Mouse (Mus musculus) cerebellum, adult 9-10 months (tissue): Measurements from ENCODE around the gene Slco2b1.
"Not testable (repeated sequence)": the region's sequence is repeated elsewhere in the genome, so short reads cannot be mapped to it uniquely, and the experiment has no call there.

Experiments used
- DNase-seq: peaks from one replicate; pipeline ENCODE4 v3.0.0; 2022

The Slco2b1 gene

GRCm38 (mm10) chr7:99711166-99711565 is at the start of gene Slco2b1:
Slco2b1 (minus strand) TSS chr7:99711340.
- DNase-seq: no peak

GRCm38 (mm10) chr7:99739276-99739675 is 28.1 kb upstream of the Slco2b1 start:
- DNase-seq: no peak

- DNase-seq: not testable (repeated sequence)
Measured at GRCm38 (mm10) chr7:99735491-99735890, 24.4 kb upstream of the Slco2b1 start.

- DNase-seq: no peak
Measured at GRCm38 (mm10) chr7:99734612-99735011, 23.5 kb upstream of the Slco2b1 start.

GRCm38 (mm10) chr7:99729973-99730372 is 18.8 kb upstream of the Slco2b1 start, which contains the start of gene Olfr520:
Olfr520 (plus strand) TSS chr7:99730273.
- no peak for DNase-seq

- DNase-seq: no peak
Measured at GRCm38 (mm10) chr7:99716536-99716935, 5.4 kb upstream of the Slco2b1 start.

- DNase-seq: no peak
Measured at GRCm38 (mm10) chr7:99712431-99712830, 1.3 kb upstream of the Slco2b1 start.

GRCm38 (mm10) chr7:99710476-99710875 is 664 bp downstream of the Slco2b1 start:
- peak; percentile 75 for DNase-seq

GRCm38 (mm10) chr7:99709992-99710391 is 1.1 kb downstream of the Slco2b1 start:
- no peak for DNase-seq

GRCm38 (mm10) chr7:99708750-99709149 is 2.4 kb downstream of the Slco2b1 start:
- no peak for DNase-seq

GRCm38 (mm10) chr7:99708301-99708721 is 2.8 kb downstream of the Slco2b1 start:
- DNase-seq: peak; percentile 76

GRCm38 (mm10) chr7:99707671-99708070 is 3.5 kb downstream of the Slco2b1 start:
- DNase-seq: no peak

- no peak for DNase-seq
Measured at GRCm38 (mm10) chr7:99707038-99707595, 4.0 kb downstream of the Slco2b1 start.

GRCm38 (mm10) chr7:99706341-99707037 is 4.7 kb downstream of the Slco2b1 start:
- DNase-seq: no peak

- no peak for DNase-seq
Measured at GRCm38 (mm10) chr7:99704736-99705519, 6.2 kb downstream of the Slco2b1 start.

GRCm38 (mm10) chr7:99702201-99702600 is 8.9 kb downstream of the Slco2b1 start:
- DNase-seq: no peak

GRCm38 (mm10) chr7:99700641-99701040 is 10.5 kb downstream of the Slco2b1 start:
- DNase-seq: no peak

- DNase-seq: no peak
Measured at GRCm38 (mm10) chr7:99699709-99700151, 11.4 kb downstream of the Slco2b1 start.

- no peak for DNase-seq
Measured at GRCm38 (mm10) chr7:99699106-99699505, 12.0 kb downstream of the Slco2b1 start.

GRCm38 (mm10) chr7:99698576-99698975 is 12.6 kb downstream of the Slco2b1 start:
- DNase-seq: peak; percentile 77

GRCm38 (mm10) chr7:99695471-99696057 is 15.6 kb downstream of the Slco2b1 start:
- DNase-seq: no peak

GRCm38 (mm10) chr7:99694424-99694823 is 16.7 kb downstream of the Slco2b1 start:
- not testable (repeated sequence) for DNase-seq

GRCm38 (mm10) chr7:99693976-99694375 is 17.2 kb downstream of the Slco2b1 start:
- DNase-seq: no peak
